Mouse (Mus musculus) limb, embryonic 15.5 days (tissue): Measurements from ENCODE around the gene Zp2. TPM values are rescaled to one million over a fixed set of nuclear protein-coding genes. Genes with fewer than 3 reads are reported as not detected.

Experiments
- ATAC-seq: fragments of 200-750 bp; cut with Nextera tagmentation; 2 replicates; pipeline ENCODE4 v1.8.0; 2017; ENCODE audit warnings: low read depth, moderate TSS enrichment; ENCODE audit not compliant: insufficient number of reproducible peaks, low FRiP score, low TSS enrichment
- H3K27ac ChIP-seq: fragments of 300-500 bp; sonication (generic); 2 replicates; pipeline ENCODE4 v1.5.1; 2015; ENCODE audit warnings: moderate library complexity, mild to moderate bottlenecking, inconsistent platforms
- H3K27me3 ChIP-seq: fragments of 300-500 bp; sonication (generic); 2 replicates; pipeline ENCODE4 v1.6.1; 2015; ENCODE audit warnings: inconsistent platforms
- H3K36me3 ChIP-seq: fragments of 300-500 bp; sonication (generic); 2 replicates; pipeline ENCODE4 v1.6.1; 2015; ENCODE audit warnings: inconsistent platforms
- H3K4me1 ChIP-seq: fragments of 300-500 bp; sonication (generic); 2 replicates; pipeline ENCODE4 v1.6.1; 2015; ENCODE audit warnings: inconsistent platforms
- H3K4me2 ChIP-seq: fragments of 300-500 bp; sonication (generic); 2 replicates; pipeline ENCODE4 v1.6.1; 2015; ENCODE audit warnings: mild to moderate bottlenecking, inconsistent platforms
- H3K4me3 ChIP-seq: fragments of 300-500 bp; sonication (generic); 2 replicates; pipeline ENCODE4 v1.5.1; 2015; ENCODE audit warnings: mild to moderate bottlenecking, inconsistent platforms
- H3K9ac ChIP-seq: fragments of 300-500 bp; sonication (generic); 2 replicates; pipeline ENCODE4 v1.6.1; 2015; ENCODE audit warnings: inconsistent platforms
- H3K9me3 ChIP-seq: fragments of 300-500 bp; sonication (generic); 2 replicates; pipeline ENCODE4 v1.6.1; 2016; ENCODE audit warnings: inconsistent platforms
- WGBS: fragments of 180-500 bp; shearing (Covaris S2); methylation state at CpG from one replicate; pipeline ENCODE4 v1.1.7; 2015; 5-methylcytosine and 5-hydroxymethylcytosine counted together
- polyA plus RNA-seq: library from polyadenylated mRNA; unstranded; fragments of >200 nt; fragmentation: Nextera tagmentation; extraction: Ambion mirVana; gene quantifications from 2 replicates; pipeline ENCODE4 v1.2.1, GENCODE M21; 2015

Zp2 gene
- polyA plus RNA-seq, 1 experiment from 2014 or later = 0.51 TPM

DNA sequence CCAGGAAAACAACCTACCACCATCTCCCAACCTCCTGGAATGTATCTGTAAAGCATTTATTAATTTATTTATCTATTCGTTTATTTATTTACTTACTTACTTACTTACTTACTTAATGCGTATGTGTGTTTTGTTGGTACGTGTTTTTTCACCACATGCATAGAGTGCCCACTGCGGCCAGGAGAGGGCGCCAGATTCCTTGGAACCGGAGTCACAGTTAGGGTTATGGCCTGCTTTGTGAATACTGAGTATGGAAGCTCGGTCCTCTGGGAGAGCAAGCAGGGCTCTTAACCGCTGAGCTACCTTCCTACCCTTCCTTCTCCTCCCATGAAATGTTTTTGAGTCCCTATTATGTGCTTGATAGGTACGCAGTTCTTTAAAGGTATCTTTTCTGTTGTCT lies 46.7 kb downstream of the Zp2 start:
- ATAC-seq = no peak
- WGBS = 20% methylated on average over 9 of the region's 9 CpGs
- no peaks in the 10 kb centered on the region for H3K9me3 ChIP-seq
- no peaks in the 10 kb centered on the region for H3K36me3 ChIP-seq
- H3K4me1 ChIP-seq = peaks cover 13% of the 10 kb centered on the region
- H3K4me2 ChIP-seq = no peak overlapping the region
- H3K27ac ChIP-seq = no peak overlapping the region
- H3K27me3 ChIP-seq = no peaks in the 10 kb centered on the region
- no peak overlapping the region for H3K4me3 ChIP-seq
- no peak overlapping the region for H3K9ac ChIP-seq

DNA sequence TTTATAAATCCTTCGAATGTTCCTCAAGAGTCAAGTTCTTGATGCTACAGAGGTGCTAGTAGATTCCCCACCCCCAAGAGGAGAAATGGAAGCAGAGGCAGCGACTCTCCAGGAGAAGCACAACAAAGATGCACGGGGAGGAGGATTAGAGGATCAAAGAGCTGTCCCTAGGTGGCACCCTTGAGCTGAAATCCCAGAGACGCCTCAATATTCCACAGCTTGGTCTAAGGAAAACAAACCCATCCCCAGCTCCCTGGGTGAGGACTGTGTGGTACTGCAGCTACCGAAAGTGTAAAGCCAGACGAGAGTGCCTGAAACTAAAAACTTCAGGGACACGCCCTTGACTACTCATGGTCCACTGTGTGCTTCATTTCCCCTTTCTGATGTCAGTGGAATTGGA lies 47.2 kb downstream of the Zp2 start:
- WGBS = 6% methylated on average over 7 of the region's 7 CpGs
- Histone ChIP-seq H3K4me1 (peaks cover 7% of the 10 kb centered on the region; the same call in 1 of the 2 replicates), H3K4me3 (no peak overlapping the region), H3K27me3 (no peaks in the 10 kb centered on the region), H3K9ac (no peak overlapping the region), H3K4me2 (no peak overlapping the region), H3K27ac (no peak overlapping the region), H3K36me3 (no peaks in the 10 kb centered on the region), H3K9me3 (no peaks in the 10 kb centered on the region)
- ATAC-seq = 0 out of 2 replicates have a peak, but pooled peaks have one; percentile 32

DNA sequence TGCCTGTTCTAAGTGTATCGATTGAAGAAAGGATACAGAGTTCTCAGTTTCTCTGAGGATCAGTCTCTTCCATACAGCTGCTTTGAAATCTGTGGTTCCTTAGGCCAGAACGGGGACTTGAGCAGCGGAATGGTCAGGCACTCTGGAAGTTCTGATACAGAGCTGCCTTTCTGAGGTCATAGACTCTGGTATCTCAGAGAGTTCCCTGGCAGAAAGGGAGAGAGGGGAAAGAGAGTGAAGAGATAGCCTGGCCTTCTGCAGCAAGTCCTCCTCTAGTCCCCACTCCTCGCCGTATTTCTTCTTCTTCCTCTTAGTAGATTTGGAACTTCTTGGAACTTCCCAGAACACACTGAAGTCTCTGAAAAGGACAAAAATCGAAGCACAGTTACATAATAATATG lies 49.9 kb downstream of the Zp2 start, which contains the start of gene Dnah3:
TSS of gene Dnah3 (minus strand) at position 101 of the 400 bp plus-strand sequence.
- ATAC-seq = no peak
- 87% methylated on average over 6 of the region's 6 CpGs for WGBS
- no peak within 1 kb of the TSS for H3K9ac ChIP-seq
- no peaks in the 10 kb centered on the region; the same call in 1 of the 2 replicates for H3K4me1 ChIP-seq
- H3K9me3 ChIP-seq = no peaks in the 10 kb centered on the region
- H3K4me3 ChIP-seq = no peak within 1 kb of the TSS
- H3K36me3 ChIP-seq = no peaks in the 10 kb centered on the region
- no peaks in the 10 kb centered on the region for H3K27me3 ChIP-seq
- no peak within 1 kb of the TSS for H3K27ac ChIP-seq
- no peak within 1 kb of the TSS for H3K4me2 ChIP-seq

DNA sequence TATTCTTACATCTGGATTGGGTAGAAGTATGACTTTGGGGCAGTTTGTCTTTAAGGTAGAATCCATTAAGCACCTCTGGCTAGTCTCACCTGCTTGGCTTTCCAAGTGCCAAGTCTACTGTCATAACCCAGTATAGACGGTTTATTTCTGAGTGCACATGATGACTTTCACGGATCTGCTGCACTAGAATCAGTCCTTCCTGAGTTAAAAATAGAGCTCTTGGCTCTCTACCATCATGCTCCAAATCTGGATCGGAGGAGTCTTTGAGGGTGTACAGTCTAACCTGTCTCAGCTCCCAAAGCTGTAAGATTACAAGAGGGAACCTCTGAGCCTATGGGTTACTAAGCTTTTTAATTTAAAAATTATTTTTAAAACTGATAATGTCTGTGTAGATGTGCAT lies 50.9 kb downstream of the Zp2 start:
- no peak for ATAC-seq
- 76% methylated on average over 3 of the region's 3 CpGs for WGBS

GRCm38 (mm10) chr7:120093033-120093432 lies 52.1 kb downstream of the Zp2 start:
- no peak for ATAC-seq
- Histone ChIP-seq H3K27me3 (no peaks in the 10 kb centered on the region), H3K27ac (no peak overlapping the region), H3K4me3 (no peak overlapping the region), H3K9me3 (no peaks in the 10 kb centered on the region), H3K4me2 (no peak overlapping the region), H3K9ac (no peak overlapping the region), H3K4me1 (no peaks in the 10 kb centered on the region; the same call in 1 of the 2 replicates), H3K36me3 (no peaks in the 10 kb centered on the region)
- 35% methylated on average over 5 of the region's 5 CpGs for WGBS

More for the DNA sequence above, 50.9 kb downstream of the Zp2 start:
- no peaks in the 10 kb centered on the region; the same call in 1 of the 2 replicates for H3K4me1 ChIP-seq
- H3K9me3 ChIP-seq = no peaks in the 10 kb centered on the region
- H3K4me3 ChIP-seq = no peak overlapping the region
- no peaks in the 10 kb centered on the region for H3K27me3 ChIP-seq
- H3K9ac ChIP-seq = no peak overlapping the region
- H3K36me3 ChIP-seq = no peaks in the 10 kb centered on the region
- H3K27ac ChIP-seq = no peak overlapping the region
- H3K4me2 ChIP-seq = no peak overlapping the region

DNA sequence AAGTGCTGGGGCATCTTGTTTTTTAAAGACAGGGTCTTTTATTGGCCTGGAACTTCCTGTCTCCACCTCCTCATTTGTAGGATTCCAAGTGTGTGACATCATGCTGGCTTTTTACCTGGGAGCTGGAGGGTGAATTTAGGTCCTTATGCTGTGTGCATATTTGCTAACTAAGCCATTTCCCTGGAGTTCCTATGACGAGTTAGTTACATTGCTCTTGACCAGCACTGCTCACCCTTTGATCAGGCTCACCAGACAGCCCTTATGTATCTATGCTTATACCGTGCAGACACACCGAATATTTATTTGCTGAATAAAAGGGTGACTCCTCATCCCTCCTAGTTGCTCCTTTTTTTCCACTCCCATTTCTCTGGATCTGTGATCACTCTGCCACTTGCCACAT lies 64.9 kb downstream of the Zp2 start:
- ATAC-seq = no peak
- H3K27ac ChIP-seq = no peak overlapping the region
- 55% methylated on average over 3 of the region's 3 CpGs for WGBS
- no peaks in the 10 kb centered on the region for H3K4me1 ChIP-seq
- no peak overlapping the region for H3K4me3 ChIP-seq
- no peaks in the 10 kb centered on the region for H3K9me3 ChIP-seq
- no peak overlapping the region for H3K4me2 ChIP-seq
- H3K9ac ChIP-seq = no peak overlapping the region
- no peaks in the 10 kb centered on the region for H3K27me3 ChIP-seq
- no peaks in the 10 kb centered on the region for H3K36me3 ChIP-seq

Other genes with a start within 250 kb of the Zp2 start
- gene Lyrm1, start 249.4 kb downstream of the Zp2 start, polyA plus RNA-seq = 9.1 and 9.9 TPM in 2 replicates
- 12.9 and 13.9 TPM in 2 replicates for gene Dcun1d3, start 249.0 kb downstream of the Zp2 start, polyA plus RNA-seq
- gene Dnah3, start 50.0 kb downstream of the Zp2 start, polyA plus RNA-seq = not detected in 2 replicates
- gene Tmem159, start 42.9 kb downstream of the Zp2 start, polyA plus RNA-seq = 28.2 and 29.2 TPM in 2 replicates
- not detected in 2 replicates for gene Anks4b, start 28.6 kb upstream of the Zp2 start, polyA plus RNA-seq
- 8.2 and 14.2 TPM in 2 replicates for gene Crym, start 56.8 kb upstream of the Zp2 start, polyA plus RNA-seq
- not detected in 2 replicates for gene Abca14, start 58.7 kb upstream of the Zp2 start, polyA plus RNA-seq
- gene Abca15, start 183.4 kb upstream of the Zp2 start, polyA plus RNA-seq = not detected in 2 replicates